Mouse (Mus musculus): ENCODE data around the gene Slc5a2. TPM values are rescaled to one million over a fixed set of nuclear protein-coding genes. Genes with fewer than 3 reads are reported as not detected.

The Slc5a2 gene
- polyA plus RNA-seq, 1 experiment from 2014 or later, result 2.1 TPM

- ATAC-seq (ENCODE audit: insufficient read depth), result no peak
These were observed 17.2 kb downstream of the Slc5a2 start for GRCm38 (mm10) chr7:128282532-128283244.

GRCm38 (mm10) chr7:128284047-128284446 is 18.6 kb downstream of the Slc5a2 start:
- H3K4me3 ChIP-seq (replicated peaks), result no peak overlapping the region
- no peak overlapping the region for H3K4me2 ChIP-seq
- ATAC-seq (ENCODE audit: insufficient read depth), result no peak
- 69% methylated on average over 5 of the region's 5 CpGs for WGBS (ENCODE audit: insufficient replicate concordance)
- H3K4me1 ChIP-seq (replicated peaks), result peaks cover 74% of the 10 kb centered on the region
- peaks cover 87% of the 10 kb centered on the region for H3K36me3 ChIP-seq (replicated peaks)
- H3K27ac ChIP-seq (replicated peaks), result peak overlapping the region; percentile 48; the same call in 1 of the 2 replicates
- H3K9ac ChIP-seq, result no peak overlapping the region
- H3K9me3 ChIP-seq (replicated peaks), result no peaks in the 10 kb centered on the region
- no peaks in the 10 kb centered on the region for H3K27me3 ChIP-seq

More at GRCm38 (mm10) chr7:128282532-128283244, 17.2 kb downstream of the Slc5a2 start:
- Histone ChIP-seq H3K9me3 (replicated peaks) (no peaks in the 10 kb centered on the region), H3K4me2 (no peak overlapping the region), H3K4me1 (replicated peaks) (peaks cover 61% of the 10 kb centered on the region), H3K36me3 (replicated peaks) (peaks cover 89% of the 10 kb centered on the region), H3K4me3 (replicated peaks) (no peak overlapping the region), H3K27ac (replicated peaks) (peak overlapping the region; percentile 11; the same call in 1 of the 2 replicates), H3K9ac (no peak overlapping the region), H3K27me3 (no peaks in the 10 kb centered on the region)
- whole genome bisulfite sequencing (ENCODE audit: insufficient replicate concordance), result 73% methylated on average over 7 of the region's 7 CpGs

- Histone ChIP-seq H3K9ac (no peak overlapping the region), H3K27me3 (no peaks in the 10 kb centered on the region), H3K27ac (replicated peaks) (peak overlapping the region; percentile 98), H3K9me3 (replicated peaks) (no peaks in the 10 kb centered on the region), H3K4me2 (no peak overlapping the region), H3K4me1 (replicated peaks) (peaks cover 74% of the 10 kb centered on the region), H3K4me3 (replicated peaks) (no peak overlapping the region), H3K36me3 (replicated peaks) (peaks cover 80% of the 10 kb centered on the region)
- 84% methylated on average over 8 of the region's 8 CpGs for WGBS (ENCODE audit: insufficient replicate concordance)
- ATAC-seq (ENCODE audit: insufficient read depth), result no peak
These were observed 19.6 kb downstream of the Slc5a2 start for GRCm38 (mm10) chr7:128285060-128285459.

- H3K4me2 ChIP-seq, result peak overlapping the region; percentile 79
- H3K27me3 ChIP-seq, result no peaks in the 10 kb centered on the region
- peak overlapping the region; percentile 59 for H3K4me3 ChIP-seq (replicated peaks)
- H3K9ac ChIP-seq, result peak overlapping the region; percentile 72
- H3K27ac ChIP-seq (replicated peaks), result peak overlapping the region; percentile 98
- peaks cover 87% of the 10 kb centered on the region for H3K4me1 ChIP-seq (replicated peaks)
- H3K36me3 ChIP-seq (replicated peaks), result peaks cover 78% of the 10 kb centered on the region
- WGBS (ENCODE audit: insufficient replicate concordance), result 17% methylated on average over 9 of the region's 9 CpGs
- H3K9me3 ChIP-seq (replicated peaks), result no peaks in the 10 kb centered on the region
- ATAC-seq (ENCODE audit: insufficient read depth), result peak; percentile 98
These were observed 23.6 kb downstream of the Slc5a2 start for GRCm38 (mm10) chr7:128288923-128289544.

GRCm38 (mm10) chr7:128294785-128295184 is 29.3 kb downstream of the Slc5a2 start:
- no peaks in the 10 kb centered on the region for H3K9me3 ChIP-seq (replicated peaks)
- H3K27me3 ChIP-seq, result no peaks in the 10 kb centered on the region
- H3K27ac ChIP-seq (replicated peaks), result peak overlapping the region; percentile 90
- H3K4me3 ChIP-seq (replicated peaks), result no peak overlapping the region
- ATAC-seq (ENCODE audit: insufficient read depth), result peak; percentile 43
- H3K36me3 ChIP-seq (replicated peaks), result peaks cover 43% of the 10 kb centered on the region
- WGBS (ENCODE audit: insufficient replicate concordance), result 52% methylated on average over 10 of the region's 10 CpGs
- H3K4me1 ChIP-seq (replicated peaks), result peaks cover 80% of the 10 kb centered on the region
- H3K4me2 ChIP-seq, result peak overlapping the region; percentile 48
- 0 out of 2 replicates have a peak overlapping the region, but pooled peaks have one; percentile 6 for H3K9ac ChIP-seq

- Histone ChIP-seq H3K9ac (peak overlapping the region; percentile 92), H3K9me3 (replicated peaks) (no peaks in the 10 kb centered on the region), H3K4me2 (peak overlapping the region; percentile 78), H3K27ac (replicated peaks) (peak overlapping the region; percentile 90), H3K27me3 (no peaks in the 10 kb centered on the region), H3K4me3 (replicated peaks) (peak overlapping the region; percentile 84), H3K36me3 (replicated peaks) (peaks cover 28% of the 10 kb centered on the region), H3K4me1 (replicated peaks) (peaks cover 80% of the 10 kb centered on the region)
- 53% methylated on average over 3 of the region's 3 CpGs for WGBS (ENCODE audit: insufficient replicate concordance)
- peak; percentile 23; the same call in 1 of the 2 replicates for ATAC-seq (ENCODE audit: insufficient read depth)
These were observed 31.1 kb downstream of the Slc5a2 start for GRCm38 (mm10) chr7:128296514-128296913.

- Histone ChIP-seq H3K4me1 (replicated peaks) (peaks cover 86% of the 10 kb centered on the region), H3K27me3 (no peaks in the 10 kb centered on the region), H3K9ac (peak overlapping the region; percentile 92), H3K27ac (replicated peaks) (peak overlapping the region; percentile 90), H3K4me3 (replicated peaks) (peak overlapping the region; percentile 84), H3K9me3 (replicated peaks) (no peaks in the 10 kb centered on the region), H3K4me2 (peak overlapping the region; percentile 78), H3K36me3 (replicated peaks) (peaks cover 35% of the 10 kb centered on the region)
- 0 out of 2 replicates have a peak, but pooled peaks have one; percentile 8 for ATAC-seq (ENCODE audit: insufficient read depth)
- 22% methylated on average over 10 of the region's 10 CpGs for WGBS (ENCODE audit: insufficient replicate concordance)
These were observed 31.8 kb downstream of the Slc5a2 start for GRCm38 (mm10) chr7:128297291-128297616.

- under 1% methylated on average over 47 of the region's 47 CpGs for WGBS (ENCODE audit: insufficient replicate concordance)
- Histone ChIP-seq H3K9ac (peak within 1 kb of the TSS; percentile 92), H3K4me2 (peak within 1 kb of the TSS; percentile 78), H3K27me3 (no peaks in the 10 kb centered on the region), H3K4me1 (replicated peaks) (peaks cover 86% of the 10 kb centered on the region), H3K27ac (replicated peaks) (peak within 1 kb of the TSS; percentile 90), H3K4me3 (replicated peaks) (peak within 1 kb of the TSS; percentile 84), H3K9me3 (replicated peaks) (no peaks in the 10 kb centered on the region), H3K36me3 (replicated peaks) (peaks cover 35% of the 10 kb centered on the region)
- peak; percentile 72 for ATAC-seq (ENCODE audit: insufficient read depth)
These were observed 32.4 kb downstream of the Slc5a2 start, which contains the start of gene BC017158 for GRCm38 (mm10) chr7:128297617-128298480. Gene BC017158 (minus strand): TSS chr7:128298170.

- Histone ChIP-seq H3K36me3 (replicated peaks) (peaks cover 32% of the 10 kb centered on the region), H3K9me3 (replicated peaks) (no peaks in the 10 kb centered on the region), H3K4me3 (replicated peaks) (peak overlapping the region; percentile 84), H3K27me3 (no peaks in the 10 kb centered on the region), H3K27ac (replicated peaks) (peak overlapping the region; percentile 90), H3K4me2 (peak overlapping the region; percentile 78), H3K9ac (peak overlapping the region; percentile 92), H3K4me1 (replicated peaks) (peaks cover 86% of the 10 kb centered on the region)
- 73% methylated on average over 8 of the region's 8 CpGs for WGBS (ENCODE audit: insufficient replicate concordance)
- peak; percentile 52 for ATAC-seq (ENCODE audit: insufficient read depth)
These were observed 33.3 kb downstream of the Slc5a2 start for GRCm38 (mm10) chr7:128298481-128299342.

- Histone ChIP-seq H3K9ac (no peak overlapping the region; the same call in 1 of the 2 replicates), H3K27me3 (no peaks in the 10 kb centered on the region), H3K27ac (replicated peaks) (peak overlapping the region; percentile 89), H3K4me3 (replicated peaks) (no peak overlapping the region), H3K4me1 (replicated peaks) (peaks cover 75% of the 10 kb centered on the region), H3K4me2 (no peak overlapping the region), H3K36me3 (replicated peaks) (peaks cover 14% of the 10 kb centered on the region), H3K9me3 (replicated peaks) (no peaks in the 10 kb centered on the region)
- no peak for ATAC-seq (ENCODE audit: insufficient read depth)
- WGBS (ENCODE audit: insufficient replicate concordance), result 73% methylated on average over 3 of the region's 3 CpGs
These were observed 35.5 kb downstream of the Slc5a2 start for GRCm38 (mm10) chr7:128300952-128301351.

Measured in liver, embryonic 15.5 days (tissue).